Mouse (Mus musculus): ENCODE measurements at regions not wholly inside any gene's neighbourhood (a gene's known extent, or its start where the extent isn't known, plus 50 kb on each side); places are given as distances from the start of the nearest gene placed in this dataset.

DNA sequence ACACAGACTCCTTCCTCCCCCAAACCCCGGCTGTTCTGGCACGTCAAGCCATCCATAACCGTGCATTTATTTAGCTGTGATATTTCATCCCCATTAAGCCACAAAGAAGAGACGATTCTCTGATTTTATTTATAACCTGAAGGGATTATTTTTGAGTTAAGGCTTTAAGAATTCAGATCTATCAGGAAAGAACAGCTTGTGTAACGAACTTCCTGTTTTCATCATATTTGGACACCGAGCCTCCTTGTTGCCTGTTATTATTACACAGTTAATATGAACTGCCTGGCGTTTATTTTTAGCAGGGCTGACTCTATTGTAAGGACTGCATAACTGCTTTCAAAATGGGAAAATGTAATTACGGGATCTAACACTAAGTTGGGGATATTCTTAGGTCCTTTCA, 96.2 kb upstream of the Nr4a3 start:
- DNase-seq (ENCODE audit: low spot score) (peak; percentile 37), ATAC-seq (replicated peaks; ENCODE audit: low FRiP score, low read depth) (no peak)
- 23% methylated on average over 8 of the region's 8 CpGs for WGBS
- Histone ChIP-seq H3K9me3 (replicated peaks; ENCODE audit: low read length) (no peaks in the 10 kb centered on the region), H3K27me3 (ENCODE audit: insufficient read depth, low read length) (no peaks in the 10 kb centered on the region), H3K4me1 (replicated peaks; ENCODE audit: insufficient read depth, low read length) (no peaks in the 10 kb centered on the region; the same call in 1 of the 2 replicates), H3K27ac (no peak overlapping the region), H3K4me2 (ENCODE audit: low read length) (peak overlapping the region; percentile 28), H3K36me3 (ENCODE audit: insufficient read depth, low read length) (no peaks in the 10 kb centered on the region), H3K4me3 (replicated peaks; ENCODE audit: low read depth, low read length) (no peak overlapping the region), H3K9ac (ENCODE audit: low read depth, low read length) (no peak overlapping the region)
- TF ChIP-seq CTCF (IDR thresholded peaks at IDR 0.05; ENCODE audit: low read depth) = no peak

DNA sequence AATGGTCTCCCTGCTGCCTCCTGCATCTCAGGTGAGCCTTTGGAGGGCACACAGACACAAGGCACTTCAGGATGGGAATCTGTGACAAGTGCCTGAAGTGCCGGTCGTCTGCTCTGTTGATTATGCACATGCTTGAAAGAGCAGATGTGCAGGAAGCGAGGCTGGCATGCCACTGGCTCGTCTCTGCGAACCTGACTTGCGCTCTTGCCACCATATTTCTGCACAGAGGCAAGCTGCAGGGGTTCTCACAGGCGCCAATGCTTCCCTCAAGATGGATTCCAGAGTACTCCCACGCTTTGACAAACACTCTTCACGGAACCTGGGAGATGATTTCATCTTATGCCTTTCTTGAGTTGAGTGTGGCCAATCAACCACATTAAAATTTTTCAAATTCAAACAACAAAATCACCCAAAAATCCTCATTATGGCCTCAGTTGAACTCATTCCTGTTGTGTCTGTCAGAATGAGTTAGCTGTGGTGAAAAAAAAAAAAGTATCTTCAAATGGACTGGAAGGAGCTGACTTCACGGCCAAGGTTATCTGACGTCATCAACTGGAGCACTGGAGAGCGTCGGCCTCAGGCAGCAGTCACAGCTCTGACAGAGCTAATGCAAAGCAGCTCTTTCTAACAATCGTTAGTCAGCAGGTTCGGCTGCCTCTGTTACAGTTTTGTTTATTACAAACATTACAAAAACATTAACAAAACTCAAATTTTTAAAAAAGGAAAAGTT, 90.2 kb upstream of the Nr4a3 start:
- H3K9ac ChIP-seq (ENCODE audit: low read depth, low read length) = no peak overlapping the region
- H3K4me2 ChIP-seq (ENCODE audit: low read length) = no peak overlapping the region
- H3K27ac ChIP-seq = no peak overlapping the region
- no peak overlapping the region for H3K4me3 ChIP-seq (replicated peaks; ENCODE audit: low read depth, low read length)
- H3K27me3 ChIP-seq (ENCODE audit: insufficient read depth, low read length) = no peaks in the 10 kb centered on the region
- H3K4me1 ChIP-seq (replicated peaks; ENCODE audit: insufficient read depth, low read length) = no peaks in the 10 kb centered on the region
- no peaks in the 10 kb centered on the region for H3K9me3 ChIP-seq (replicated peaks; ENCODE audit: low read length)
- WGBS = 61% methylated on average over 15 of the region's 15 CpGs
- no peak for DNase-seq (ENCODE audit: low spot score)
- no peak for ATAC-seq (replicated peaks; ENCODE audit: low FRiP score, low read depth)
- no peak for TF ChIP-seq CTCF (IDR thresholded peaks at IDR 0.05; ENCODE audit: low read depth)
- H3K36me3 ChIP-seq (ENCODE audit: insufficient read depth, low read length) = no peaks in the 10 kb centered on the region

DNA sequence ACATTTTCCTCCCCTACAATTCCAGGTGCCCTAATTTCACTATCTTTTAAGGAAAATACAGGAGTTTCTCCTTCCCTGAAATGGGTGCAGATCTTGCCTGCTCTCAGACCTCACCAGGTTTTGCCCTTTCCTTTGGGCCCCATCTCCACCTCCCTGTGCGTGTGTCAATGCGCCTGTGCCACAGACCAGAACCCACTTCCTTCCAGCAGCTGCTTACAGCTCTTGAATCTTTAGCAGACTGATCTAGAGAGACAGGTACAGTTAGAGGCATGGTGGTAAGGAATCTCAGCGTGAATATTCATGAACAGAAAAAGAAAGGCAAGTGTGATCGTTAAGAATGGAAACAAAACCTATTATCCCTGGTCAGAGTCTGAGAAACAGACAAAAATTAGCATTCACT, 80.3 kb upstream of the Nr4a3 start:
- no peaks in the 10 kb centered on the region for H3K9me3 ChIP-seq (replicated peaks; ENCODE audit: low read length)
- 86% methylated on average over 4 of the region's 4 CpGs for WGBS
- no peak for ATAC-seq (replicated peaks; ENCODE audit: low FRiP score, low read depth)
- DNase-seq (ENCODE audit: low spot score) = no peak
- no peaks in the 10 kb centered on the region for H3K27me3 ChIP-seq (ENCODE audit: insufficient read depth, low read length)
- no peaks in the 10 kb centered on the region for H3K4me1 ChIP-seq (replicated peaks; ENCODE audit: insufficient read depth, low read length)
- H3K36me3 ChIP-seq (ENCODE audit: insufficient read depth, low read length) = no peaks in the 10 kb centered on the region
- TF ChIP-seq CTCF (IDR thresholded peaks at IDR 0.05; ENCODE audit: low read depth) = no peak
- H3K27ac ChIP-seq = no peak overlapping the region
- H3K4me3 ChIP-seq (replicated peaks; ENCODE audit: low read depth, low read length) = no peak overlapping the region
- no peak overlapping the region for H3K4me2 ChIP-seq (ENCODE audit: low read length)
- no peak overlapping the region for H3K9ac ChIP-seq (ENCODE audit: low read depth, low read length)

DNA sequence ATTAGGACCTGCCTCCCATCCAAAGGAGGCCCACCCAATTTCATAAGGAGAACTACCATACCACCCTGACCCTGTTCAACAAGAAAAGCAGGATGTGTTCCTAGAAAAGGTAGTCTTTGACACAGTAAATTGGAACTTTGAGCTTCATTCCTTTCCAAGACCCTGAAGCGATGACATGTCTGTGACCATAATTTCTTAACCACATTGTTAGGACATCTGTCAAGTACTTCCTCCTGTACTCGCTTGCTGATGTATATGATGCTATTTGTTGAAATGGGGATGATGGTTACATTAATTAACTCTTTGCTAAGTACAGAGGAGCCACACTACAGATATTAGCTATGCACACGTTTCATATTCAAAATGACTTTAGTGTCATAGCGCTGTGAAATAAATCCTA, 73.1 kb upstream of the Nr4a3 start:
- TF ChIP-seq CTCF (IDR thresholded peaks at IDR 0.05; ENCODE audit: low read depth) = no peak
- Histone ChIP-seq H3K27ac (no peak overlapping the region), H3K9ac (ENCODE audit: low read depth, low read length) (no peak overlapping the region), H3K36me3 (ENCODE audit: insufficient read depth, low read length) (no peaks in the 10 kb centered on the region), H3K4me3 (replicated peaks; ENCODE audit: low read depth, low read length) (no peak overlapping the region), H3K9me3 (replicated peaks; ENCODE audit: low read length) (no peaks in the 10 kb centered on the region), H3K27me3 (ENCODE audit: insufficient read depth, low read length) (no peaks in the 10 kb centered on the region), H3K4me2 (ENCODE audit: low read length) (no peak overlapping the region), H3K4me1 (replicated peaks; ENCODE audit: insufficient read depth, low read length) (no peaks in the 10 kb centered on the region)
- ATAC-seq (replicated peaks; ENCODE audit: low FRiP score, low read depth) (no peak), DNase-seq (ENCODE audit: low spot score) (no peak)
- 82% methylated on average over 4 of the region's 4 CpGs for WGBS

DNA sequence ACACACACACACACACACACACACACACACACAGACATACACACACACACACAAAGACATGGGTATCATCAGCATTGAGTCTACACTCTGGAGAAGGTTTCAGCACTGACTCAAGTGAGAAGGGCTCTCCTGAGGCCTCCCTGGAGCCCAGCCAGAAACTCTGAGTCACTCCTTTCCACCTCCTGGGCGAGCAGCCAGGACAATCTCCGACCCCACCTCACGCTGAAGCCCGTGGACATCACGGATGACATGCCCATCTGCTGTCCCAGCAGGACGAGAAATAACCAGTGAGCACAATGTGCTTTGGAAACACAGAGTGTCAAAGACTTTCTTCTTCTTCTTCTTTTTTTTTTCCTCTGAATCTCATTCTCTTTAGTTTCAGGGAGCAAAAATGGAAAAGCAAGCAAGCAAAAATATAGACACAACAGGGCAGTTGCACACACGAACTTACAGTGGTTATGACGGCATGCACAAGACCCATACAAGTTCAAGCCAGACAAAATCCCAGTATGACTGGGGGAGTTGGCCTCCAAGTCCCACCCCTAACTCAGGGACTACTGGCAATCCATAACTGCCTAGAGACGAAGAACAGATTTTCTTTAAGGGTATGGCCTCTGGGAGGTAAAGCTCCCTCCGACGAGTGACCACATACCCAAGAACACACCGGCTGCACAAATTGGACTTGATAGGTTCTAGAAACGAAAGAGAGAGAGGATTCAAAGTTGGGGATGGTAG, 65.2 kb upstream of the Nr4a3 start:
- H3K4me1 ChIP-seq (replicated peaks; ENCODE audit: insufficient read depth, low read length) = no peaks in the 10 kb centered on the region

More for the DNA sequence above, 65.2 kb upstream of the Nr4a3 start:
- Histone ChIP-seq H3K27ac (no peak overlapping the region), H3K4me3 (replicated peaks; ENCODE audit: low read depth, low read length) (no peak overlapping the region), H3K9me3 (replicated peaks; ENCODE audit: low read length) (no peaks in the 10 kb centered on the region), H3K9ac (ENCODE audit: low read depth, low read length) (no peak overlapping the region), H3K4me2 (ENCODE audit: low read length) (no peak overlapping the region), H3K36me3 (ENCODE audit: insufficient read depth, low read length) (no peaks in the 10 kb centered on the region), H3K27me3 (ENCODE audit: insufficient read depth, low read length) (no peaks in the 10 kb centered on the region)
- ATAC-seq (replicated peaks; ENCODE audit: low FRiP score, low read depth) = no peak
- 63% methylated on average over 13 of the region's 13 CpGs for WGBS
- TF ChIP-seq CTCF (IDR thresholded peaks at IDR 0.05; ENCODE audit: low read depth) = no peak
- peak; percentile 16 for DNase-seq (ENCODE audit: low spot score)

Data from kidney, postnatal 0 days (tissue).